Mouse (Mus musculus) lung, embryonic 15.5 days (tissue): ENCODE measurements at regions not wholly inside any gene's neighbourhood (a gene's known extent, or its start where the extent isn't known, plus 50 kb on each side); places are given as distances from the start of the nearest gene placed in this dataset.

ENCODE experiments used
- ATAC-seq: fragments of 200-750 bp; cut with Nextera tagmentation; 2 replicates; pipeline ENCODE4 v1.8.0; 2017; ENCODE audit warnings: moderate number of reproducible peaks, borderline replicate concordance; ENCODE audit not compliant: low FRiP score, low TSS enrichment; ENCODE audit errors: extremely low read depth
- H3K27ac ChIP-seq: fragments of 300-500 bp; sonication (generic); 2 replicates; pipeline ENCODE4 v1.5.1; 2015; ENCODE audit warnings: moderate library complexity, mild to moderate bottlenecking, inconsistent platforms
- H3K27me3 ChIP-seq: fragments of 300-500 bp; sonication (generic); 2 replicates; pipeline ENCODE4 v1.6.1; 2015; ENCODE audit warnings: inconsistent platforms
- H3K36me3 ChIP-seq: fragments of 300-500 bp; sonication (generic); 2 replicates; pipeline ENCODE4 v1.6.1; 2015; ENCODE audit warnings: inconsistent platforms
- H3K4me1 ChIP-seq: fragments of 300-500 bp; sonication (generic); 2 replicates; pipeline ENCODE4 v1.6.1; 2015; ENCODE audit warnings: inconsistent platforms
- H3K4me2 ChIP-seq: fragments of 300-500 bp; sonication (generic); 2 replicates; pipeline ENCODE4 v1.6.1; 2015; ENCODE audit warnings: inconsistent platforms, mild to moderate bottlenecking, moderate library complexity
- H3K4me3 ChIP-seq: fragments of 300-500 bp; sonication (generic); 2 replicates; pipeline ENCODE4 v1.5.1; 2015; ENCODE audit warnings: mild to moderate bottlenecking, inconsistent platforms
- H3K9ac ChIP-seq: fragments of 300-500 bp; sonication (generic); 2 replicates; pipeline ENCODE4 v1.6.1; 2015; ENCODE audit warnings: inconsistent platforms
- H3K9me3 ChIP-seq: fragments of 300-500 bp; sonication (generic); 2 replicates; pipeline ENCODE4 v1.6.1; 2016; ENCODE audit warnings: inconsistent platforms
- WGBS: fragments of 180-500 bp; shearing (Covaris S2); methylation state at CpG from one replicate; pipeline ENCODE4 v1.1.7; 2015; 5-methylcytosine and 5-hydroxymethylcytosine counted together

- H3K4me2 ChIP-seq = no peak overlapping the region
- no peaks in the 10 kb centered on the region for H3K4me1 ChIP-seq
- H3K4me3 ChIP-seq = no peak overlapping the region
- no peak overlapping the region for H3K27ac ChIP-seq
- no peaks in the 10 kb centered on the region for H3K27me3 ChIP-seq
- H3K9me3 ChIP-seq = no peaks in the 10 kb centered on the region
- no peak overlapping the region for H3K9ac ChIP-seq
- ATAC-seq = no peak
- WGBS = 93% methylated on average over 5 of the region's 5 CpGs
- no peaks in the 10 kb centered on the region for H3K36me3 ChIP-seq
Measured at GRCm38 (mm10) chr6:52487861-52488260, 152.3 kb downstream of the Hibadh start.

- Histone ChIP-seq H3K27me3 (no peaks in the 10 kb centered on the region), H3K4me1 (no peaks in the 10 kb centered on the region), H3K9me3 (no peaks in the 10 kb centered on the region), H3K36me3 (no peaks in the 10 kb centered on the region), H3K4me2 (no peak overlapping the region), H3K4me3 (no peak overlapping the region), H3K9ac (no peak overlapping the region), H3K27ac (no peak overlapping the region)
- WGBS = 78% methylated on average over 14 of the region's 14 CpGs
- ATAC-seq = no peak
Measured at GRCm38 (mm10) chr6:52490264-52490775, 149.9 kb downstream of the Hibadh start.

DNA sequence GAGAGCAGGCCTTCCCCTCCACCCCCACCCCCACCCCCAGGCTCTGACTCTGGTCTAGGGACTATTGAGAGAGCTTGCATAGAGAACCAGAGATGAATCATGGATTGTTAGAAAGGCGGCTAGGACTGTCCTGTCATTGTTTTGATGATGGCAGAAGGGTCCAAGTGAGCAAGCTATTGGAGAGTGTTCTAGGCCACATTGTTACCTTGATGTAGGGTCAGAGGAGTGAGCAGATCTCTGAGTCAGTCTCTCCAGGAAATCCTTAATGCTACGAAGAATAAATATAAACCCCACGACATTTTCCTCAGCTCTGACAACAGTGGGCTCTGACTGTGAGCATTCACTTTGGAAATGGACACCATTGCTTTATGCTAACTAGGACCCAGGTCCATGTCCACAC is 144.9 kb downstream of the Hibadh start:
- H3K27ac ChIP-seq = no peak overlapping the region
- WGBS = 48% methylated on average over 3 of the region's 3 CpGs
- no peaks in the 10 kb centered on the region for H3K9me3 ChIP-seq
- no peak overlapping the region for H3K4me2 ChIP-seq
- H3K36me3 ChIP-seq = no peaks in the 10 kb centered on the region
- no peaks in the 10 kb centered on the region for H3K27me3 ChIP-seq
- H3K4me3 ChIP-seq = no peak overlapping the region
- H3K4me1 ChIP-seq = peaks cover 6% of the 10 kb centered on the region
- H3K9ac ChIP-seq = no peak overlapping the region
- ATAC-seq = no peak

GRCm38 (mm10) chr6:52495855-52496254 is 144.3 kb downstream of the Hibadh start:
- Histone ChIP-seq H3K4me3 (no peak overlapping the region), H3K27ac (no peak overlapping the region), H3K9me3 (no peaks in the 10 kb centered on the region), H3K9ac (no peak overlapping the region), H3K27me3 (no peaks in the 10 kb centered on the region), H3K4me2 (no peak overlapping the region), H3K4me1 (peaks cover 6% of the 10 kb centered on the region), H3K36me3 (no peaks in the 10 kb centered on the region)
- WGBS = 16% methylated on average over 5 of the region's 5 CpGs
- no peak for ATAC-seq
